Mouse (Mus musculus) layer of hippocampus, adult 6 months (tissue): Measurements from ENCODE around the gene Tuft1. TPM values are rescaled to one million over a fixed set of nuclear protein-coding genes. Genes with fewer than 3 reads are reported as not detected.

Source experiments
- long read RNA-seq, 2 experiments: library from polyadenylated mRNA; unstranded; transcript quantifications; one replicate each; pipeline ENCODE4 v2.0.0; 2019 to 2020
- polyA plus RNA-seq: library from polyadenylated mRNA; unstranded; fragments of <200 nt; fragmentation: Nextera tagmentation; gene quantifications from 2 replicates; pipeline ENCODE4 v1.2.3, GENCODE M21; 2021

Tuft1 gene
- 0.85 and 2.0 TPM in 2 replicates for polyA plus RNA-seq
- long read RNA-seq, experiment 1, partial matches to known transcripts: 0 of 4 reads
- long read RNA-seq, experiment 1, other reads (novel, unspliced or antisense): 0 of 4 reads
- long read RNA-seq, experiment 2, transcript Tuft1-204 (12 exons, 2,555 nt): major isoform, 16 of 22 reads
- long read RNA-seq, experiment 2, partial matches to known transcripts: 4 of 22 reads
- long read RNA-seq, experiment 2, other reads (novel, unspliced or antisense): 2 of 22 reads

GRCm38 (mm10) chr3:94658740-94659095 is at the start of gene Tuft1:
Tuft1 (minus strand) TSS chr3:94658872.

DNA sequence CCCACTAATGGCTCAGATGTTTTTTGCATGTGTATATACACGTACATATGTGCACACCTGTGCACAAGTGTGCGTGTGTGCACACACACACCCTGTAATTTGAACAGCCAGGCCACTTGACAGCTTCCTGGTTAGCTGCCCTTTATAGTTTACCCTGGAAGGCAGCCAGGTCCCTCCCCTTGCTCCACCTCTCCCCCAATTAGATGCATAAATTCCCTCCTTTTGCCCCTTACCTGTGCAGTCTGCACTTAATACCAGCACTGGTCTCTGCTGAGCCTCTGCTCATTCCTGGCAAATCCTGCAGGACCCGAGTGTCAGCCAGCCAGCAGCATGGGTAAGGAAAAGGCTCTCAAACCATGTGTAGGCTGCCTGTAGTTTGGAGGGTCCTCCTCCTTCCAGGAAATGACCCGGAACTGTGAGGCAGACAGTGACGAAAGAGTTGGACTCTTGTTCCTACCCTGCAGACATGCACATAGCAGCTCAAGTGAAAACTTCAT is 34.7 kb upstream of the Tuft1 start, which contains the start of gene Selenbp2:
Gene Selenbp2 (plus strand): TSS at position 228 of the 497 bp plus-strand sequence.

DNA sequence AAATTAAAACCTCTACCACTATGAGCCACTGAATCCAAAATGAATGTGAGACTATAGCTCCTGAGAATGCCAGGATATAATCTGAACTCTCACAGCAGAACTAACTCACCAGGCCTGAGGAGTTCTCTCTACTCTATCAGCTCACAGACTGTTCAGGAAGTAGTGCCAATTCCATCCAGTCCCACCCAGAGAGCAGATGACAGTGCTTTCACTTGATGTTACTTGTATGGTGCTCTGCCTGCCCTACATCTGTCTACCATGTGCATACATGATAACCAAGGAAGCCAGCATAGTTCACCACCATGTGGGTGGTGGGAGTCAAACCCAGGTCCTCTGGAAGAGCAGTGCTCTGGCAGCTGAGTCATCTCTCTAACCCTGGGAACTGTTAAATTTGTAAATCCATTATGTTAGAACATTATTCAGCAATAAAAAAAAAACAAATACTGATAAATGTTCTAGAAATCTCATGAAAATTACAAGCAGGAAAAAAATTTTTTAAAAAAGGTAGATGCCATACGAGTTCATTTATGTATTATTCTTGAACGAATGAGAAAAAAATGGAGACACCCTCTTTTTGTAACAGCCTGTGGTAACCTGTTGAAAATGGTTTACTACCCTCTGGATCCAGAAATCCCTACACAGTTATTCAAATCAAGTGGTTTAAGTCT is 16.0 kb downstream of the Tuft1 start, which contains the start of gene Gm10972:
Gene Gm10972 (plus strand): TSS at position 618 of the 668 bp plus-strand sequence.

GRCm38 (mm10) chr3:94582456-94582891 is 76.2 kb downstream of the Tuft1 start, which contains the start of gene Snx27:
Snx27 (minus strand) TSS chr3:94582716.

Other genes starting within 250 kb of the Tuft1 start
- 19.0 and 20.4 TPM in 2 replicates for gene Tdrkh, start 245.6 kb downstream of the Tuft1 start, polyA plus RNA-seq
- gene Mrpl9, start 215.6 kb downstream of the Tuft1 start, polyA plus RNA-seq: 52.0 and 53.6 TPM in 2 replicates
- gene Oaz3, start 215.0 kb downstream of the Tuft1 start, polyA plus RNA-seq: 0.15 and 0.30 TPM in 2 replicates
- 39.6 and 54.1 TPM in 2 replicates for gene Celf3, start 180.6 kb downstream of the Tuft1 start, polyA plus RNA-seq
- gene Riiad1, start 178.5 kb downstream of the Tuft1 start, polyA plus RNA-seq: 19.6 and 24.8 TPM in 2 replicates
- gene Snx27, start 76.2 kb downstream of the Tuft1 start, polyA plus RNA-seq: 33.7 TPM in 2 replicates
- not detected in 2 replicates for gene Gm10972, start 15.8 kb downstream of the Tuft1 start, polyA plus RNA-seq
- gene Selenbp2, start 34.7 kb upstream of the Tuft1 start, polyA plus RNA-seq: 0.59 TPM in 1 of 2 replicates, not detected in the other
- gene Cgn, start 127.6 kb upstream of the Tuft1 start, polyA plus RNA-seq: 0.73 and 2.1 TPM in 2 replicates
- gene Pogz, start 178.7 kb upstream of the Tuft1 start, polyA plus RNA-seq: 5.5 and 5.9 TPM in 2 replicates
- 181 and 189 TPM in 2 replicates for gene Psmb4, start 228.1 kb upstream of the Tuft1 start, polyA plus RNA-seq